Mouse (Mus musculus) left cerebral cortex, postnatal 36 days (tissue): Measurements from ENCODE around the gene AW822073. TPM values are rescaled to one million over a fixed set of nuclear protein-coding genes. Genes with fewer than 3 reads are reported as not detected.
A peak's percentile ranks its signal among the peaks of the same experiment; 100 is the strongest.
"Not testable (repeated sequence)": the region's sequence is repeated elsewhere in the genome, so short reads cannot be mapped to it uniquely, and the experiment has no call there.

Experiments used
- DNase-seq, 2 experiments: peaks; one replicate each; pipeline ENCODE4 v3.0.0; 2021 to 2022; ENCODE audit warnings: low spot score in 2 of 2, mixed read lengths in 1 of 2
- intact Hi-C: fragments of 180-260 bp; cut with DNase I; formaldehyde crosslinking; loops from one replicate; pipeline ENCODE4 v1.15.1; 2025
- total RNA-seq, 2 experiments: library from RNA; stranded (reverse); gene quantifications; 2 replicates each; pipeline ENCODE4 v1.2.3; 2021

The AW822073 gene
- total RNA-seq, result not detected

- DNase-seq, intact Hi-C loops: not testable (repeated sequence)
Measured at GRCm38 (mm10) chr10:58224827-58225785, at the start of gene AW822073. Gene AW822073 (minus strand): TSS chr10:58224930.

GRCm38 (mm10) chr10:58258466-58258865 lies 33.7 kb upstream of the AW822073 start:
- intact Hi-C loops, result loop anchor here (10.0 kb wide), 1 partner anchor 514 kb away; no protein-coding TSS in a partner anchor
- DNase-seq, result no peak

GRCm38 (mm10) chr10:58255954-58256353 lies 31.2 kb upstream of the AW822073 start:
- no peak for DNase-seq
- intact Hi-C loops, result loop anchor here (10.0 kb wide), 1 partner anchor 511 kb away; no protein-coding TSS in a partner anchor

GRCm38 (mm10) chr10:58255213-58255892 lies 30.6 kb upstream of the AW822073 start, which contains the start of gene Gcc2:
Gene Gcc2 (plus strand): TSS chr10:58255497.
- DNase-seq, result peak; percentile 91 to 94
- intact Hi-C loops, result loop anchor here (10.0 kb wide), 1 partner anchor 511 kb away; no protein-coding TSS in a partner anchor

- intact Hi-C loops, result loop anchor here (10.0 kb wide), 1 partner anchor 510 kb away; no protein-coding TSS in a partner anchor
- no peak for DNase-seq
Measured at GRCm38 (mm10) chr10:58254635-58255175, 30.0 kb upstream of the AW822073 start.

- DNase-seq, result no peak
- intact Hi-C loops, result no loop called here
Measured at GRCm38 (mm10) chr10:58249535-58249934, 24.8 kb upstream of the AW822073 start.

GRCm38 (mm10) chr10:58238984-58239740 lies 14.4 kb upstream of the AW822073 start:
- intact Hi-C loops, result not testable (repeated sequence)
- peak; percentile 46 to 67 for DNase-seq

GRCm38 (mm10) chr10:58236613-58237012 lies 11.9 kb upstream of the AW822073 start, which contains the start of gene Gm4981:
Gene Gm4981 (minus strand): TSS chr10:58236701.
- intact Hi-C loops, result no loop called here
- DNase-seq, result no peak

- intact Hi-C loops, result not testable (repeated sequence)
Measured at GRCm38 (mm10) chr10:58234985-58235384, 10.3 kb upstream of the AW822073 start.

GRCm38 (mm10) chr10:58233740-58234121 lies 9.0 kb upstream of the AW822073 start:
- DNase-seq, intact Hi-C loops: not testable (repeated sequence)

More at GRCm38 (mm10) chr10:58234985-58235384, 10.3 kb upstream of the AW822073 start:
- DNase-seq, result not testable (repeated sequence)

- intact Hi-C loops, DNase-seq: not testable (repeated sequence)
Measured at GRCm38 (mm10) chr10:58233054-58233739, 8.5 kb upstream of the AW822073 start.

GRCm38 (mm10) chr10:58232641-58232969 lies 7.9 kb upstream of the AW822073 start, which contains the start of gene Duxf3:
Gene Duxf3 (minus strand): TSS chr10:58232675.
- intact Hi-C loops, DNase-seq: not testable (repeated sequence)

- intact Hi-C loops, result not testable (repeated sequence)
- DNase-seq, result peak; percentile 75 to 76
Measured at GRCm38 (mm10) chr10:58231779-58232640, 7.3 kb upstream of the AW822073 start.

- intact Hi-C loops, DNase-seq: not testable (repeated sequence)
Measured at GRCm38 (mm10) chr10:58231088-58231487, 6.4 kb upstream of the AW822073 start.

- intact Hi-C loops, DNase-seq: not testable (repeated sequence)
Measured at GRCm38 (mm10) chr10:58230021-58230420, 5.3 kb upstream of the AW822073 start.

- DNase-seq, intact Hi-C loops: not testable (repeated sequence)
Measured at GRCm38 (mm10) chr10:58227798-58228197, 3.1 kb upstream of the AW822073 start.

GRCm38 (mm10) chr10:58226357-58226756 lies 1.6 kb upstream of the AW822073 start:
- intact Hi-C loops, result not testable (repeated sequence)

More at GRCm38 (mm10) chr10:58226357-58226756, 1.6 kb upstream of the AW822073 start:
- DNase-seq, result not testable (repeated sequence)
